Mouse (Mus musculus) natural killer cell, adult 2 months (primary cell): ENCODE data around the gene Usp29.
"Not testable (repeated sequence)": the region's sequence is repeated elsewhere in the genome, so short reads cannot be mapped to it uniquely, and the experiment has no call there.

Experiments used
- DNase-seq, 2 experiments: peaks; one replicate each; pipeline ENCODE4 v3.0.0; 2022; ENCODE audit warnings: low spot score in 2 of 2

Gene Usp29

GRCm38 (mm10) chr7:6874448-6874847, 144.1 kb downstream of the Usp29 start:
- DNase-seq, result no peak

- no peak for DNase-seq
Observed at GRCm38 (mm10) chr7:6878202-6878601, 147.8 kb downstream of the Usp29 start.

GRCm38 (mm10) chr7:6878849-6879248, 148.5 kb downstream of the Usp29 start:
- not testable (repeated sequence) for DNase-seq

DNA sequence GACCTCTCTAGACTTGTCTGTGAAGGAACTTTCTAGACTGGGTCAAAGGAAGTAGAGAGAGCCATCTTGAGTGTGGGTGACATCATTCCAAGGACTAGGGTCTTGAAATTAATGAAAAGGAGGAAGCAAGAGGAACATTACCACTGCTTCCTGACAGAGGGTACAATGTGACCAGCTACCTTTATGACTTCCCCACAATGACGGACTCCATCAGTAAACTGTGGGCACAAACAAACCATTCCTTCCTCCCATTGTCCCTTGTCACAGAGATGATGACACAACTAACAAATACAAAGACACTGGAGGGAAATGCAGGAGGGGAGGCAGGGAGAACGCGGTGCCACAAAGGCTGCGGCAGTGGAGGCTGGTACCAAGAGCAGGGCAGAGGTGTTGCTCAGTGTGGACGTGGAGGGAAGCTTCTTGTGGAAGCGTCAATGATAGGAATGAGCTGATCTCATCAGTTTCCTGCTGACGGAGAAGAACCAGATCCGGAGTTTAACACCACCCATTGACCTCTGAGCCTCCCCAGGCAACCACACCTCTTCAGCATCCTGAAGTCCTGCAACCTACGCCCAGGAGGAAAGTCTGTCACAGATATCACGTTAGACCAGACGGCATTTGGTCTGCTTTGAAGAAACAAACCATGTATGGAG, 149.3 kb downstream of the Usp29 start:
- no peak for DNase-seq

- not testable (repeated sequence) for DNase-seq
Observed at GRCm38 (mm10) chr7:6880918-6881317, 150.5 kb downstream of the Usp29 start.

- no peak for DNase-seq
Observed at GRCm38 (mm10) chr7:6881473-6882046, 151.2 kb downstream of the Usp29 start.

DNA sequence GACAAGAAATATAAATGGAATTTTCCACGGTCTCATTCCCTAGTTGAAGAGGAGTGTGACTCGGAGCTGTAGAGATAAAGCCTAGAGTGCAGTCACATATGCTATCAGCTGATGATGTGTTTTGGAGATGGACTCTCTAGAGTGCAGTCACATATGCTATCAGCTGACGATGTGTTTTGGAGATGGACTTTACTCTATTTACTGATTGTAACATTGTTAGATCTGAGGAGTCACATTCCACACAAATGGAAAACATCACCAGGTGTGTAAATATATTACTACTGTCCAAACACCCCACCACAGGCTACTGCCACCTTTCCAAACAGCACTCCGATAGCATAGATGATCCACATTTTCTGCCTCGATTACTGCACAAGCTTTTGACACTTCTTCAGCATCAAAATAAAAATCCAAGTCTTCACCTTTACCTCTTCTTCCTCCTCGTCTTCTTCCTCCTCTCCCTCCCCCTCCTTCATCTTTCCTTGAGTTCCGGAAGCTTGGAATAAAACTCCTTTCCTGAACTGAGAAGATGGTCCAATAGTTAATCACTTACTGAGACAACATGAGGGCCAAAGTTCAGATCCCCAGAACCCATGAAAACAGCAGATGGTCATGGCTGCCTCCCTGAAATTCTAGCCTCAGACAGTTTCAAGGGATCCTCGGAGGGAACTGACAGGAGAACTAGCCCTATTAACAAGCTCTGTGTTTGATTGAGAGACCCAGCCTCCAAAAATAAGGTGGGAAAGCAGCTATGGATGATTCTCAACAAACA, 153.2 kb downstream of the Usp29 start:
- DNase-seq, result no peak

- DNase-seq, result no peak
Observed at GRCm38 (mm10) chr7:6885416-6885815, 155.0 kb downstream of the Usp29 start.

- DNase-seq, result no peak
Observed at GRCm38 (mm10) chr7:6886896-6887295, 156.5 kb downstream of the Usp29 start.

GRCm38 (mm10) chr7:6889871-6890270, 159.5 kb downstream of the Usp29 start:
- DNase-seq, result no peak

- no peak for DNase-seq
Observed at GRCm38 (mm10) chr7:6891206-6891605, 160.8 kb downstream of the Usp29 start.

GRCm38 (mm10) chr7:6897021-6897420, 166.6 kb downstream of the Usp29 start:
- not testable (repeated sequence) for DNase-seq

DNA sequence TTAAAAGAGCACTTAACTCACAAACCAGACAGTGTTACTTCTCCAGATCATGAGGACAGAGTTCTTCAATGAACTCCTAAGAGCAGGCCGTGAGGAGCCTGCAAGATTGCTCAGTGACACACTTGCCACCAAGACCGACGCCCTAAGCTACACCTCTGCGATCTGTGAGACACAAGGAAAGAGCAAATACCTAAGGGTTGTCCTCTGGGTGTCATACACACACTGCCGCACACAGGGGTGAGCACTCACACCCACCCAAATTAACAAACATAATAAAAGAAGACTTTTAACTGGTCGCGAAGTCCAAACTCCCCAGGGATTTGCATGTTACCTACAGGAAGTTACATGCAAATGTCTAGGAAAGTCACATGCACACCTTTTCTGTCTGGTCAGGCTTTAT, 170.3 kb downstream of the Usp29 start:
- DNase-seq, result no peak

- no peak for DNase-seq
Observed at GRCm38 (mm10) chr7:6903489-6903888, 173.1 kb downstream of the Usp29 start.

- DNase-seq, result no peak
Observed at GRCm38 (mm10) chr7:6910527-6910926, 180.1 kb downstream of the Usp29 start.

GRCm38 (mm10) chr7:6911731-6912130, 181.4 kb downstream of the Usp29 start:
- no peak for DNase-seq

GRCm38 (mm10) chr7:6913439-6914380, 183.3 kb downstream of the Usp29 start:
- DNase-seq, result no peak

DNA sequence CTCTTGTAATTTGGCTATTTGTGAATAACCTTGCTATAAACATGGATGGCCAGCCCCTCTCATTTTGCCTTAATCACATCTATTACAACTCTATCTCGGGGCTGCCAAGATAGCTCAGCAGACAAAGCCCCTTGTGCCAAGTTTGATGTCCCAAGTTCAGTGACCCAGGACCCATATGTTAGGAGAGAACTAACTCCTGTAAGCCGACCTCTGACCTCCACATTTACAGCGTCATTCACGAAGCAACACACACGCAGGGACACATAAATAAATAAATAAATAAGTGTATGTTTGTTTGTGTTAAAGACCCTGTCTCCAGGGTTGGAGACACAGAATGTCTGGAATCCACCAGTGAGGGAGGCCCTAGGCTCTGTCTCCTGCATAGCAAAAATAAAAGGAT, 186.7 kb downstream of the Usp29 start:
- no peak for DNase-seq

- DNase-seq, result peak in 1 of 2 experiments; percentile 4
Observed at GRCm38 (mm10) chr7:6918267-6918666, 187.9 kb downstream of the Usp29 start.

- DNase-seq, result no peak
Observed at GRCm38 (mm10) chr7:6919131-6919870, 188.9 kb downstream of the Usp29 start.

DNA sequence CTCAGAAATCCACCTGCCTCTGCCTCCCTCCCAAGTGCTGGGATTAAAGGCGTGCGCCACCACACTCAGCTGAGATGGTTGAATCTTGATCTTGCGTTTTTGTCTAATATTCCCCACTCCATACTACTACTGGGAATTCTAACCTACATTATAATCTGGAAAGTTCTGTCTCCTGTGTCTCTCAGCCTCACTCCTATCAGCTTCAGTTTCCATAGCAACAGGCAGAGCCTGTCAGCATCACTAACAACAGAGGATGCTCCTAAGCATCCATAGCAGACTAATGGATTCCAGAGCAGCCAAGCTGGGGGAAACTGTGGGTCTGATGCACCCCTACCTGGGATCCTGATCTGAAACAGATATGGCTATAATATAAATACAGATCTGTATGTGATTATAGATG, 193.1 kb downstream of the Usp29 start:
- no peak for DNase-seq
